Mouse (Mus musculus) frontal cortex, adult (tissue): ENCODE data around the gene Kdm2a.

Source experiments
- ATAC-seq: cut with Nextera tagmentation; 2 replicates; pipeline ENCODE4 v1.9.2; 2017; ENCODE audit warnings: mild to moderate bottlenecking, moderate library complexity, mixed read lengths; ENCODE audit not compliant: low TSS enrichment

Gene Kdm2a

GRCm38 (mm10) chr19:4299574-4300270 is 98.4 kb downstream of the Kdm2a start:
- 0 out of 2 replicates have a peak, but pooled peaks have one; percentile 2 for ATAC-seq

GRCm38 (mm10) chr19:4299126-4299525 is 99.0 kb downstream of the Kdm2a start:
- ATAC-seq = no peak

GRCm38 (mm10) chr19:4298322-4299121 is 99.6 kb downstream of the Kdm2a start:
- no peak for ATAC-seq

- no peak for ATAC-seq
These were observed 100.2 kb downstream of the Kdm2a start for GRCm38 (mm10) chr19:4297851-4298250.

GRCm38 (mm10) chr19:4296611-4297010 is 101.5 kb downstream of the Kdm2a start:
- no peak for ATAC-seq

GRCm38 (mm10) chr19:4295391-4295790 is 102.7 kb downstream of the Kdm2a start:
- ATAC-seq = no peak

- no peak for ATAC-seq
These were observed 103.5 kb downstream of the Kdm2a start for GRCm38 (mm10) chr19:4294381-4295097.

GRCm38 (mm10) chr19:4291161-4291560 is 106.9 kb downstream of the Kdm2a start:
- no peak for ATAC-seq

GRCm38 (mm10) chr19:4290749-4291148 is 107.3 kb downstream of the Kdm2a start:
- no peak for ATAC-seq

GRCm38 (mm10) chr19:4283653-4284052 is 114.4 kb downstream of the Kdm2a start:
- no peak for ATAC-seq

GRCm38 (mm10) chr19:4282898-4283553 is 115.1 kb downstream of the Kdm2a start, which contains the start of gene Ankrd13d:
TSS of gene Ankrd13d (minus strand) at chr19:4283137.
- peak; percentile 89 for ATAC-seq

- no peak for ATAC-seq
These were observed 117.7 kb downstream of the Kdm2a start for GRCm38 (mm10) chr19:4280425-4280824.

GRCm38 (mm10) chr19:4279487-4279886 is 118.6 kb downstream of the Kdm2a start:
- ATAC-seq = no peak

GRCm38 (mm10) chr19:4270972-4271371 is 127.1 kb downstream of the Kdm2a start:
- ATAC-seq = no peak

- ATAC-seq = no peak
These were observed 127.9 kb downstream of the Kdm2a start for GRCm38 (mm10) chr19:4270187-4270586.

GRCm38 (mm10) chr19:4268566-4269361 is 129.3 kb downstream of the Kdm2a start, which contains the start of gene Ssh3:
TSS of gene Ssh3 (minus strand) at chr19:4269180.
- ATAC-seq = peak; percentile 78

- no peak for ATAC-seq
These were observed 132.1 kb downstream of the Kdm2a start for GRCm38 (mm10) chr19:4265956-4266355.
